Mouse (Mus musculus): Measurements from ENCODE around the gene Tnrc18.

GRCm38 (mm10) chr5:142848911-142849310, 31.4 kb upstream of the Tnrc18 start:
- TF ChIP-seq CTCF (IDR thresholded peaks at IDR 0.05; ENCODE audit: borderline replicate concordance, control insufficient read depth, extremely low read depth, insufficient read depth, low read length, poor library complexity): no peak
- TF ChIP-seq POLR2A (IDR thresholded peaks at IDR 0.05; ENCODE audit: control insufficient read depth, extremely low read depth, insufficient read depth, low read length, poor library complexity): no peak
